Mouse (Mus musculus): ENCODE data around the gene Syn3. TPM values are rescaled to one million over a fixed set of nuclear protein-coding genes. Genes with fewer than 3 reads are reported as not detected.
"Not testable (repeated sequence)": the region's sequence is repeated elsewhere in the genome, so short reads cannot be mapped to it uniquely, and the experiment has no call there.

The Syn3 gene
- 3.3 and 4.5 TPM in 2 replicates for polyA plus RNA-seq (2012; rRNA removed)

DNA sequence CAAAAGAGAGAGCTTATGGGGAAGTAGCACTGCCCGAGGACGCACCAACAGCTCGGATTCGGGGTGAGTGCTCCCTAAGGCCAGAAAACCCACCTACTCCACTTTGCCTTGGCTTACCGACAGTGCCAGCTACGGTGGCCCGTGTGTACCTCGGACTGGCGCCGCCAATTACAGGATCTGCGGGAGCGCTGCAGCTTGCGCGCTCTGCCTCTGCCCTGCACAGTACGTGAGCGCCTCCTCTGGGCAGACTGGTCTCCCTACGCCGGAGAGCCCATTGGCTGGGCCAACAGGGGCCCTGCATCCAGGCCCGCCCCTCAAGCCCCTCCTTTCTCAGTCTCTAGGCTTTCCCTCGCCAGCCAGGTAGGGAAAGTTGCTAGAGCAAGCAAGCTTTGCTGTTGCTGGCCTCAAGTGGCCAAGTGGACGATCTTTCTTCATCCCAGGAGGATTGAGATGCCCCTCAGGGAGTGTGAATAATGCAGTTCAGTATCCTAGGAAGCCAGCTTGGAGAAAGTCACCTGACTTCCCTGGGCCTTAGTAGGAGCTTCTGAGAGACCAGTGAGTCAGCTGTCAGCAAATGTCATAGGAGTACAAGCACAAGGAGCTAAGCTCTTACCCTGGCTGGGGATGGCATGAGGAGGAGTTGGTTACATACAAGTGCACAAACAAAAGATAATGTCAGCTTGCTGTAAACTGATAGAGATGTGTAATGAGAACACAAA is at the start of gene Syn3:
Gene Syn3, minus strand, starts transcription at position 224 of the 719 bp plus-strand sequence.
- Histone ChIP-seq H3K27ac (ENCODE audit: insufficient read depth, low read depth, low read length) (peak within 1 kb of the TSS; percentile 93), H3K27me3 (replicated peaks; ENCODE audit: control insufficient read depth, insufficient read depth, low read length) (no peaks in the 10 kb centered on the region), H3K4me3 (ENCODE audit: insufficient read depth, low read depth, low read length) (peak within 1 kb of the TSS; percentile 82), H3K36me3 (ENCODE audit: control insufficient read depth, insufficient read depth, low read length) (no peaks in the 10 kb centered on the region), H3K4me1 (ENCODE audit: control insufficient read depth, insufficient read depth, low read length) (peaks cover 14% of the 10 kb centered on the region; the same call in 1 of the 2 replicates)
- 0% methylated on average over 21 of the region's 21 CpGs for WGBS
- TF ChIP-seq POLR2A (IDR thresholded peaks at IDR 0.05; ENCODE audit: low read depth, low read length) (peak; percentile 70), CTCF (conservative IDR thresholded peaks at IDR 0.05; ENCODE audit: insufficient read depth, insufficient read length, low read depth, low read length) (peak; percentile 93)
- DNase-seq, result peak; percentile 96

DNA sequence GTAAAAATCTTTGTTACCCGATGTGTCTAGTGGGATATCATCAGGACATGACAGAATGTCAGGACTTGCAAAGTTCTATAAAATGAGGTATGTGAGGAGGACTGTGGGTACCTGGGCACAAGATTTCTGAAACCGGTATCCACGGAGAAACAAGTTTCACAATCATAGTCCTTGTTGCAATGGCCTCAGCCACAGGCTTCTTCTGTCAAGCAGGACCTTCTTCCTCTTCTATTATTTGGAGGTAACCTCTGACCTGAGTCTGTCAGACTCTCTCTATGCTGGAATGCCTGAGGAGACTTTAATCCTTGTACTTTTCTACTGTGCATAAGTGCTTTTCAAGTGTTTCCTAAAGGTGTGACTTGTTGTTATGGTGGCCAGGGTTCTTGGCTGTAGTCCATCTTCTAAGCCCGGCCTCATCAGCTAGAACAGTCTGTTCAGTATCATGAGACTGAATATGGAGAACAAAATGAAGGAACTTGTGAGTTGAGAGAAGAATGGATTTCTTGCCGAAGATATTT is 27.7 kb upstream of the Syn3 start:
- H3K27me3 ChIP-seq (replicated peaks; ENCODE audit: control insufficient read depth, insufficient read depth, low read length); H3K4me1 ChIP-seq (ENCODE audit: control insufficient read depth, insufficient read depth, low read length); H3K4me3 ChIP-seq (ENCODE audit: insufficient read depth, low read depth, low read length); H3K27ac ChIP-seq (ENCODE audit: insufficient read depth, low read depth, low read length); H3K36me3 ChIP-seq (ENCODE audit: control insufficient read depth, insufficient read depth, low read length); DNase-seq: not testable (repeated sequence)
- WGBS, result 83% methylated on average over 4 of the region's 5 CpGs

DNA sequence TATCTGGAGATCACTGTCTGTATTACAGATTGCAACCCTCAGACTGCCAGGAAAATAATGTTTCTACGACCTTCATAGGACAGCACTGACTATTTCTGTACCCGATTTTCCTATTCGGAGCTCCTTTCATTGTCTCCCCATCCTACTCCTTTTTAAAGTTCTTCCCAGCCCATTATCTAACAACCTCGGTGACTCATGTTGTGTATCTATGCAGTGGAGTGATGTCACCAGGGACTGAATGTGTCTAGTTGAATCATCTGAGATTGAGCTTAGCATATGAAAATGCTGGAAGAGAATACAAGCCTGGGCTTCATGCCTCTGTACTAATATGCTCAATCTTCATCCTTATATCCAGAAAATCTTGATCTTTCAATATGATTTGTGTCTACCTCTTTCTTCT is 15.1 kb upstream of the Syn3 start:
- Histone ChIP-seq H3K36me3 (ENCODE audit: control insufficient read depth, insufficient read depth, low read length) (no peaks in the 10 kb centered on the region), H3K27ac (ENCODE audit: insufficient read depth, low read depth, low read length) (no peak overlapping the region), H3K4me1 (ENCODE audit: control insufficient read depth, insufficient read depth, low read length) (no peaks in the 10 kb centered on the region), H3K4me3 (ENCODE audit: insufficient read depth, low read depth, low read length) (no peak overlapping the region), H3K27me3 (replicated peaks; ENCODE audit: control insufficient read depth, insufficient read depth, low read length) (no peaks in the 10 kb centered on the region)
- TF ChIP-seq CTCF (conservative IDR thresholded peaks at IDR 0.05; ENCODE audit: insufficient read depth, insufficient read length, low read depth, low read length) (no peak), POLR2A (IDR thresholded peaks at IDR 0.05; ENCODE audit: low read depth, low read length) (no peak)
- no peak for DNase-seq
- 91% methylated on average over 4 of the region's 4 CpGs for WGBS

DNA sequence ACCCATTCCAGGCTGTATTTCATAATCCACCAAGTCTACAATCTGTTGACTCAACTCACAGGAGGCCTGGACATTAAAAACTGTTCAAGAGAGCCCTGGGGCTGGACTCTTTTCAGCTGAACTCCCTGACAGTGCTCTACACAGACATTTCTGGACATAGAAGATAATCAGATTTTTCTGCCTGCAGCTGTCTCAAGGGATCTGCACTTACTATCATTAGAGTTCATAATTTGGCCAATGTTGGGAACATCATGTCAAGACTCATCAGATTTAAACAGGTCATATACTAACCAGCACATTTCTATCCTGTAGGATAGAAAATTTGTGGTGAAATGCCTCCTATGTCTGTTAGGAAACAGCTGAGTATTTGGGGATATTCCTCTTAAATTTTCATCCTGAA is 12.2 kb upstream of the Syn3 start:
- Histone ChIP-seq H3K4me1 (ENCODE audit: control insufficient read depth, insufficient read depth, low read length) (no peaks in the 10 kb centered on the region), H3K27me3 (replicated peaks; ENCODE audit: control insufficient read depth, insufficient read depth, low read length) (no peaks in the 10 kb centered on the region), H3K27ac (ENCODE audit: insufficient read depth, low read depth, low read length) (no peak overlapping the region), H3K36me3 (ENCODE audit: control insufficient read depth, insufficient read depth, low read length) (no peaks in the 10 kb centered on the region), H3K4me3 (ENCODE audit: insufficient read depth, low read depth, low read length) (no peak overlapping the region)
- DNase-seq, result no peak
- TF ChIP-seq CTCF (conservative IDR thresholded peaks at IDR 0.05; ENCODE audit: insufficient read depth, insufficient read length, low read depth, low read length), result no peak

DNA sequence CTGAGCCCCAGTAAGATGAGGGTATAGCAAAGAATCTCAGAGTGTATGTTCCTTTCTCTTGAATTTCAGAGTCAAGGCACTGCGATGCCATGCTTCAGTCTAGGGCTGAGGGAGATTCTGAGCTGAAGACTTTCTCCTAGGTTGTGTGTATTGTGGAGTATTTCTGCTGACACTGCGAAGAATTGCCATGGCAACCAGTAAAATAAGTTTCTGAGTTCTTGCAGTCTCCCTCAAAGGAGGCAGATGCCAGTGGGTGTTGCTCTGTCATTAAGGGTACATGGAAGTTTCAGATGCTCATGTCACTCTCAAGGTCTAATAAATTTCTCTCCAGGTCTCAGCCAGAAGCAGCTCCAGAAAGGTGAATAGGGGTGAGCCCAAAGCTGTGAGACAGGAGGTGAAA is 3.4 kb upstream of the Syn3 start:
- Histone ChIP-seq H3K27ac (ENCODE audit: insufficient read depth, low read depth, low read length) (no peak overlapping the region), H3K36me3 (ENCODE audit: control insufficient read depth, insufficient read depth, low read length) (no peaks in the 10 kb centered on the region), H3K27me3 (replicated peaks; ENCODE audit: control insufficient read depth, insufficient read depth, low read length) (no peaks in the 10 kb centered on the region), H3K4me3 (ENCODE audit: insufficient read depth, low read depth, low read length) (no peak overlapping the region), H3K4me1 (ENCODE audit: control insufficient read depth, insufficient read depth, low read length) (peaks cover 8% of the 10 kb centered on the region; the same call in 1 of the 2 replicates)
- 85% methylated on average over 2 of the region's 2 CpGs for WGBS
- TF ChIP-seq POLR2A (IDR thresholded peaks at IDR 0.05; ENCODE audit: low read depth, low read length) (no peak), CTCF (conservative IDR thresholded peaks at IDR 0.05; ENCODE audit: insufficient read depth, insufficient read length, low read depth, low read length) (no peak)
- no peak for DNase-seq

DNA sequence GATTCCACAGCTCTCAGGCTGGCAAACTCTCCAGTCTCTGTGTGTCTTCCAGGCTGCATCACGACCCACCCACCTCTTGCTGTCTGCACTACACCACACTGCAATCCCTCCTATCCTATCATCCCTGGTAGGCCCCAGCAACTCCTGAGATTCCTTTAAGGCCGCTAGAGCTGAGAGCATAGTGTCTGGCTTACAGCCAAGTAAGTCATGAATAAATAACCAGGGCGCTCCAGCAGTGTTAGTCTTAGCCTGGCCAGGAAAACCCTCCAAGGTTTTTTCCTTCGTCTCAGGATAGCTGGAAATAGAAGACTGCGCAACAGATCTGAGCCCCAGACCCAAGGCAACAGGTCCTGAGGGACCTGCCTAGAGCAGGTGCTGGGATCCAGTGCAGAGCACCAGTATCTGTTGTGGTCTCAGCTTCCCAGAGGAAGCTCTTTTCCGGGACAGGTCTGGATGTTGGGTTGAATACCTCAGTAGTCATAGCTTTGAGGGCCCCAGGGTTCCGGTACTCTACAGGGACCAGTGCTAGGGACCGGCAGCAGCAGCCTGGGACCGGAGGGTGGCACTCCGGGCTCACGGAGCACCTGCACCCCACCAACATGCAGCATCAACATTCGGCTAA is 534 bp downstream of the Syn3 start:
- WGBS, result 2% methylated on average over 12 of the region's 12 CpGs
- TF ChIP-seq CTCF (conservative IDR thresholded peaks at IDR 0.05; ENCODE audit: insufficient read depth, insufficient read length, low read depth, low read length) (0 out of 2 replicates have a peak, but pooled peaks have one; percentile 1), POLR2A (IDR thresholded peaks at IDR 0.05; ENCODE audit: low read depth, low read length) (no peak)
- H3K27ac ChIP-seq (ENCODE audit: insufficient read depth, low read depth, low read length), result peak overlapping the region; percentile 93

DNA sequence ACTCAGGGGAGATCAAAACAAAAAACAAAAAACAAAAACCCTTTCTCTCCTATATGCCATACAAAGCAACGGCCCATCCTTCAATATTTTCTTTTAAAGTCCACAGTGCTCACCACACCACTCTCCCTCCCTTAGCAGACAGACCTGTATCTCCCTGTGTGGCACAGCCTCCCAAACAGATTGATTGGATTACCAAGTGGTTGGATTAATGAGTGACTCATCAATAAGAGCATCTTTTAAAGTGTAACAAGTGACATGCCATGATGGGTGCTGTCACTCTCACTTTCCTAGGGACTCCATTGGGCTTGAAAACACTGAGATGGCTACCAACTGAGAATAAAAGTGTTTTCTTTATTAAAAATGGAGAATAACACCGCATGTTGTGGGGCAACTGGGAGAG is 2.8 kb downstream of the Syn3 start:
- DNase-seq, result peak; percentile 60
- Histone ChIP-seq H3K36me3 (ENCODE audit: control insufficient read depth, insufficient read depth, low read length) (no peaks in the 10 kb centered on the region), H3K27ac (ENCODE audit: insufficient read depth, low read depth, low read length) (no peak overlapping the region), H3K27me3 (replicated peaks; ENCODE audit: control insufficient read depth, insufficient read depth, low read length) (no peaks in the 10 kb centered on the region), H3K4me1 (ENCODE audit: control insufficient read depth, insufficient read depth, low read length) (peaks cover 14% of the 10 kb centered on the region; the same call in 1 of the 2 replicates), H3K4me3 (ENCODE audit: insufficient read depth, low read depth, low read length) (no peak overlapping the region)
- WGBS, result 64% methylated on average over 2 of the region's 2 CpGs
- no peak for TF ChIP-seq POLR2A (IDR thresholded peaks at IDR 0.05; ENCODE audit: low read depth, low read length)
- no peak for TF ChIP-seq CTCF (conservative IDR thresholded peaks at IDR 0.05; ENCODE audit: insufficient read depth, insufficient read length, low read depth, low read length)

More for the DNA sequence above, 534 bp downstream of the Syn3 start:
- Histone ChIP-seq H3K4me1 (ENCODE audit: control insufficient read depth, insufficient read depth, low read length) (peaks cover 14% of the 10 kb centered on the region; the same call in 1 of the 2 replicates), H3K4me3 (ENCODE audit: insufficient read depth, low read depth, low read length) (peak overlapping the region; percentile 82), H3K36me3 (ENCODE audit: control insufficient read depth, insufficient read depth, low read length) (no peaks in the 10 kb centered on the region), H3K27me3 (replicated peaks; ENCODE audit: control insufficient read depth, insufficient read depth, low read length) (no peaks in the 10 kb centered on the region)
- DNase-seq, result peak; percentile 89
